Mouse (Mus musculus) C2C12 (cell line): Measurements from ENCODE around the gene Lrmda. TPM values are rescaled to one million over a fixed set of nuclear protein-coding genes. Genes with fewer than 3 reads are reported as not detected.
A peak's percentile ranks its signal among the peaks of the same experiment; 100 is the strongest.

Experiments used
- H3K27me3 ChIP-seq: one replicate; pipeline ENCODE4 v1.6.1; 2011; ENCODE audit not compliant: control insufficient read depth, insufficient read depth, insufficient read length
- H3K36me3 ChIP-seq: one replicate; pipeline ENCODE4 v1.6.1; 2011; ENCODE audit not compliant: control insufficient read depth, insufficient read depth
- H3K4me3 ChIP-seq: one replicate; pipeline ENCODE4 v1.5.1; 2011; ENCODE audit warnings: mild to moderate bottlenecking, control low read depth; ENCODE audit not compliant: poor library complexity, insufficient read depth, severe bottlenecking
- H3K79me2 ChIP-seq: one replicate; pipeline ENCODE4 v1.6.1; 2011; ENCODE audit not compliant: control insufficient read depth, insufficient read depth
- H3K79me3 ChIP-seq: one replicate; pipeline ENCODE4 v1.6.1; 2011; ENCODE audit warnings: low read depth, control low read depth
- H3ac ChIP-seq: one replicate; pipeline ENCODE3; 2011; ENCODE audit warnings: low read depth; ENCODE audit not compliant: control insufficient read depth, insufficient read length
- CEBPB ChIP-seq: IDR thresholded peaks from one replicate; pipeline ENCODE4 v1.6.1; 2011; ENCODE audit warnings: low read depth, mild to moderate bottlenecking, control low read depth, moderate library complexity
- CTCF ChIP-seq: IDR thresholded peaks from one replicate; pipeline ENCODE4 v1.5.1; 2011; ENCODE audit not compliant: control insufficient read depth, insufficient read depth, insufficient read length
- FOSL1 ChIP-seq: IDR thresholded peaks from one replicate; pipeline ENCODE4 v1.8.0; 2011; ENCODE audit warnings: mild to moderate bottlenecking, low read length; ENCODE audit not compliant: poor library complexity, insufficient read depth, severe bottlenecking
- MAX ChIP-seq: IDR thresholded peaks from one replicate; pipeline ENCODE4 v1.6.1; 2011; ENCODE audit warnings: mild to moderate bottlenecking, control low read depth
- MYOD1 ChIP-seq: IDR thresholded peaks from one replicate; pipeline ENCODE4 v1.6.1; 2011; ENCODE audit warnings: low read depth; ENCODE audit not compliant: control insufficient read depth, insufficient read length
- MYOG ChIP-seq: IDR thresholded peaks from one replicate; pipeline ENCODE4 v1.6.1; 2011; ENCODE audit not compliant: control insufficient read depth, insufficient read length; ENCODE audit errors: extremely low read depth
- USF1 ChIP-seq: IDR thresholded peaks from one replicate; pipeline ENCODE4 v1.6.1; 2011; ENCODE audit warnings: low read depth, mild to moderate bottlenecking, control low read depth, moderate library complexity
- polyA plus RNA-seq: library from polyadenylated mRNA; unstranded; fragments of >200 nt; fragmentation: generic; extraction: Trizol; gene quantifications from one replicate; pipeline ENCODE4 v1.2.1, GENCODE M21; 2012; ENCODE audit warnings: missing spikeins

Lrmda gene
- polyA plus RNA-seq, 1 experiment = not detected

- Histone ChIP-seq H3K4me3 (no peak overlapping the region), H3K36me3 (no peaks in the 10 kb centered on the region), H3K27me3 (no peaks in the 10 kb centered on the region), H3ac (no peak overlapping the region), H3K79me3 (no peaks in the 10 kb centered on the region), H3K79me2 (no peaks in the 10 kb centered on the region)
- no peak for TF ChIP-seq USF1
- TF ChIP-seq MYOG = no peak
Measured at GRCm38 (mm10) chr14:21991856-21992255, 27.7 kb upstream of the Lrmda start.

DNA sequence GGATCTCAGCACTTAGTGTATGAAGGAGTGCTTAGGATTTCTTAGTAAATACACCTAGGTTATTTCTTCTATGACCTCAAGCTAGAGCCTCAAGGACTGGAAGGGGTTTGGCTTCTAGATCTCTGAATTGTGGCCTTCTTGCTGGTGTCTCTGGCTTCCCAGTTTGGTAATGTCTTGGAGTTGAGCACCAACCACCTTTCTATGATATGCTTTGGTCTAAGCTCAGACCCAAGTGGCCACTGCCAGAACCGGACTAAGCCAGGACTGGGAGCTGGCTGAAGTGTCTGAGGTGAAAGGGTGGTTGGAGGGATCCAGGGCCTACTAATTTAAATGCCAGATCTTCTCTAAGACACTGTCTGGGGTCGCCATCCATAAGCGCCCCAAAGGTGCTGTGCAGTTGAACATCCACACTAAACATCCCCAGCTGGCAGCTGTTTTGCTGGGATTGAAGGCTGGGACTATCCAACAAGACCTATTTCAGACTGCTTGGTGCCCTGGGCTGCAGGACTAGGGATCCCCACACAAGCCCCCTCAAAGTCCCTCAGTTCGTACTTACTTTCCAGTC, 27.1 kb upstream of the Lrmda start:
- H3K27me3 ChIP-seq = no peaks in the 10 kb centered on the region
- TF ChIP-seq FOSL1 (no peak), MYOD1 (no peak), MYOG (no peak), CTCF (no peak), MAX (no peak)
- H3K79me2 ChIP-seq = no peaks in the 10 kb centered on the region
- H3K79me3 ChIP-seq = no peaks in the 10 kb centered on the region
- no peak overlapping the region for H3K4me3 ChIP-seq
- H3K36me3 ChIP-seq = no peaks in the 10 kb centered on the region
- H3ac ChIP-seq = no peak overlapping the region

- Histone ChIP-seq H3K79me3 (no peaks in the 10 kb centered on the region), H3K36me3 (no peaks in the 10 kb centered on the region), H3K4me3 (no peak overlapping the region), H3ac (no peak overlapping the region), H3K79me2 (no peaks in the 10 kb centered on the region), H3K27me3 (no peaks in the 10 kb centered on the region)
- TF ChIP-seq FOSL1 (no peak), MAX (no peak), USF1 (no peak), CTCF (no peak), CEBPB (no peak), MYOD1 (no peak), MYOG (no peak)
Measured at GRCm38 (mm10) chr14:21993251-21994060, 26.1 kb upstream of the Lrmda start.

DNA sequence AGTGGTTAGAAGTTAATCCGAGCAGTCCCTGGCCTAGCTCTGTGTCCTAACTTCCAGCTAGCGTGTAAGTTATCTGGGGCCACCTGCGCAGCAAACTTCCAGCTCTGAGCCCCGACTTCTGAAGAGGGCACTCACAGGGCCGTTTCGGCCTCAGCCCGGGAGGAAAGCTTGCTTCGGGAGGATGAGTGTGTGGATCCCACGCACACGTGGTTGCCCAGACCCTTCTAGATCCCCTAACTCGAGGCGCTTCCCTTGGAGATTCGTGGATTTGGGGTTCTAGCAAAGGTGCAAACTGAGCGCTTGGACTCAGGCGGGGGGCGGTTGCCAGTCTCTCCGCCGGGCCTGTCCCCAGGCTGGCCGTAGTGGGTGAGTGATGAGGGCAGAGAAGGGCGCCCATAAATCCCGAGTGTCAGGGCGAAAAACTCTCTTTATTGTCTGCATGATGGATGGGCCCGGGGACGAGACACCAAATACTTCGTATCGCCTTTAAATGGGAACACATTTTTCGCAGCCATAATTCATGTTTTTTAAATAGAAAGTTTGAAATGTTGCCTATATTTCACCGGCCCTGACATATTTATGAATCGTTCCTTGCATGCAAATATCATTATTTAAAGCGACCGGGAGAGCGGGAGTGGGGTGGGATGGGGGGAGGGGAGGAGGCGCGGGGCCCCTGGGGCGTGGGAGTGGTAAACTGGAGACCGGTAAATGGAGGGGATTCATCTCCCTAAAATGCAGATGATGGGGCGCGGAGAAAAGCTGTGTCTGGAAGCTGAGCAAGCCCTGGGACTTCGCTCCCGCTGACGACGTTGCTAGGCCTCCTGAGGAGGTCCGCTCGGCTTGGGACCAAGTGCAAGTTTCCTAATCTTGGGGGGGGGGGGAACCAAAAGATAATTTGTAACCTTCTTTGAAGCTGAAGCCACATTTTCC, 25.2 kb upstream of the Lrmda start:
- Histone ChIP-seq H3K27me3 (no peaks in the 10 kb centered on the region), H3ac (no peak overlapping the region), H3K79me2 (no peaks in the 10 kb centered on the region), H3K4me3 (no peak overlapping the region), H3K79me3 (no peaks in the 10 kb centered on the region), H3K36me3 (no peaks in the 10 kb centered on the region)
- TF ChIP-seq USF1 (no peak), CEBPB (no peak), MAX (no peak), MYOD1 (no peak), FOSL1 (no peak), MYOG (no peak), CTCF (no peak)

DNA sequence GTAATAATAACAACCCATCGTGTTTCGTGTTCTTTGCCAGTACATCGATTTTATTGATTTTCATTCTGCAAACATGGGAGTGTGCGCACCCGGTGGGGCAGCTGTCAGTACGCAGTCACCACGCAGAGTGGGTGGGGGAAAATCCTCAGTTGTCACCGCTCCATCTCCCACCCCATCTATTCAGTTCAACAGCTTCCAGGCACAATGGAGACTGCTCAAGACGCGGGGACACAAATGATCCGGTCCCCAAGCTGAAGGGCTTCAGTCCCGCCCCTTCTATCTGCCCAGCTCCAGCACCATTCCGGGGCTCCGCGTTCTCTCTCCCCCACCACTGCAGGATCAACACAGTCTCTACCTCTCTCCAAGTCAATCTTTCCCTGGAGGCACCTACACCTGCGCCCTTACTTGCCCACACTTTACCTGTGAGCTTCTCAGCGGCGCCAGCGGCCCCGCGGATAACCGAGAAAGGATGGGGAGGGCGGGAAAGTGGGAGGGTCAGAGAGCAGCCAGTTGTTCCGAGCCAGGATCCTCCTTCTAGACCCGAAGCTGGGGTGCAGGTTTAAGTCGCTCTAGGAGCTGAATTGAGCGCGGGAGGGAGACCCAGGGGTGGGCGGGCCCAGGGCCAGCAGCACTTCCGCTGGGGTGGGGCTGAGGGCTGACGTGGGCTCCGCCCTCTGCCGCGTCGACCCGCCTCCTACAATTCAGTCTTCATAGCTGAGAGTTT, 24.3 kb upstream of the Lrmda start:
- peak overlapping the region; percentile 19 for H3ac ChIP-seq
- H3K27me3 ChIP-seq = no peaks in the 10 kb centered on the region
- TF ChIP-seq CEBPB (no peak), USF1 (no peak), MAX (no peak), MYOG (no peak), CTCF (no peak), FOSL1 (no peak), MYOD1 (no peak)

More for the DNA sequence above, 24.3 kb upstream of the Lrmda start:
- Histone ChIP-seq H3K79me2 (no peaks in the 10 kb centered on the region), H3K36me3 (no peaks in the 10 kb centered on the region), H3K79me3 (no peaks in the 10 kb centered on the region), H3K4me3 (peak overlapping the region; percentile 14)
